Mouse (Mus musculus): Measurements from ENCODE around the gene Gramd1b. TPM values are rescaled to one million over a fixed set of nuclear protein-coding genes. Genes with fewer than 3 reads are reported as not detected.

Gene Gramd1b
- polyA plus RNA-seq, 1 experiment from 2014 or later, result 4.2 TPM

- Histone ChIP-seq H3K9ac (ENCODE audit: low read length) (peak overlapping the region; percentile 35), H3K4me1 (replicated peaks; ENCODE audit: control insufficient read depth, insufficient read depth, low read length) (peaks cover 3% of the 10 kb centered on the region; the same call in 1 of the 2 replicates), H3K4me2 (ENCODE audit: low read depth, low read length) (peak overlapping the region; percentile 62), H3K9me3 (ENCODE audit: control insufficient read depth, low read length) (no peaks in the 10 kb centered on the region), H3K4me3 (ENCODE audit: low read length) (peak overlapping the region; percentile 34), H3K27ac (ENCODE audit: low read length) (no peak overlapping the region), H3K27me3 (ENCODE audit: control insufficient read depth, insufficient read depth, low read depth, low read length) (no peaks in the 10 kb centered on the region), H3K36me3 (ENCODE audit: control insufficient read depth, insufficient read depth, low read length) (no peaks in the 10 kb centered on the region)
- WGBS, result 11% methylated on average over 16 of the region's 16 CpGs
- ATAC-seq (ENCODE audit: low read depth), result peak; percentile 76
These were observed 184.8 kb downstream of the Gramd1b start for GRCm38 (mm10) chr9:40346232-40346984.

GRCm38 (mm10) chr9:40345493-40346231 is 185.5 kb downstream of the Gramd1b start:
- H3K27me3 ChIP-seq (ENCODE audit: control insufficient read depth, insufficient read depth, low read depth, low read length), result no peaks in the 10 kb centered on the region
- ATAC-seq (ENCODE audit: low read depth), result peak; percentile 62
- H3K36me3 ChIP-seq (ENCODE audit: control insufficient read depth, insufficient read depth, low read length), result no peaks in the 10 kb centered on the region
- H3K4me1 ChIP-seq (replicated peaks; ENCODE audit: control insufficient read depth, insufficient read depth, low read length), result peaks cover 3% of the 10 kb centered on the region; the same call in 1 of the 2 replicates
- no peaks in the 10 kb centered on the region for H3K9me3 ChIP-seq (ENCODE audit: control insufficient read depth, low read length)
- no peak overlapping the region for H3K27ac ChIP-seq (ENCODE audit: low read length)
- H3K4me2 ChIP-seq (ENCODE audit: low read depth, low read length), result peak overlapping the region; percentile 62
- H3K9ac ChIP-seq (ENCODE audit: low read length), result peak overlapping the region; percentile 35
- WGBS, result 23% methylated on average over 11 of the region's 13 CpGs
- peak overlapping the region; percentile 34 for H3K4me3 ChIP-seq (ENCODE audit: low read length)

GRCm38 (mm10) chr9:40344801-40345492 is 186.2 kb downstream of the Gramd1b start:
- Histone ChIP-seq H3K9me3 (ENCODE audit: control insufficient read depth, low read length) (no peaks in the 10 kb centered on the region), H3K4me1 (replicated peaks; ENCODE audit: control insufficient read depth, insufficient read depth, low read length) (peaks cover 5% of the 10 kb centered on the region; the same call in 1 of the 2 replicates), H3K4me3 (ENCODE audit: low read length) (no peak overlapping the region), H3K36me3 (ENCODE audit: control insufficient read depth, insufficient read depth, low read length) (no peaks in the 10 kb centered on the region), H3K9ac (ENCODE audit: low read length) (no peak overlapping the region), H3K4me2 (ENCODE audit: low read depth, low read length) (no peak overlapping the region), H3K27me3 (ENCODE audit: control insufficient read depth, insufficient read depth, low read depth, low read length) (no peaks in the 10 kb centered on the region), H3K27ac (ENCODE audit: low read length) (no peak overlapping the region)
- WGBS, result 51% methylated on average over 10 of the region's 10 CpGs
- ATAC-seq (ENCODE audit: low read depth), result 0 out of 2 replicates have a peak, but pooled peaks have one; percentile 25

- Histone ChIP-seq H3K36me3 (ENCODE audit: control insufficient read depth, insufficient read depth, low read length) (no peaks in the 10 kb centered on the region), H3K27me3 (ENCODE audit: control insufficient read depth, insufficient read depth, low read depth, low read length) (no peaks in the 10 kb centered on the region), H3K27ac (ENCODE audit: low read length) (no peak overlapping the region), H3K4me1 (replicated peaks; ENCODE audit: control insufficient read depth, insufficient read depth, low read length) (peaks cover 5% of the 10 kb centered on the region; the same call in 1 of the 2 replicates), H3K9ac (ENCODE audit: low read length) (no peak overlapping the region), H3K4me2 (ENCODE audit: low read depth, low read length) (no peak overlapping the region), H3K4me3 (ENCODE audit: low read length) (no peak overlapping the region), H3K9me3 (ENCODE audit: control insufficient read depth, low read length) (no peaks in the 10 kb centered on the region)
- 91% methylated on average over 7 of the region's 7 CpGs for WGBS
- ATAC-seq (ENCODE audit: low read depth), result no peak
These were observed 187.4 kb downstream of the Gramd1b start for GRCm38 (mm10) chr9:40343828-40344227.

- H3K36me3 ChIP-seq (ENCODE audit: control insufficient read depth, insufficient read depth, low read length), result no peaks in the 10 kb centered on the region
- H3K27ac ChIP-seq (ENCODE audit: low read length), result no peak overlapping the region
- no peak for ATAC-seq (ENCODE audit: low read depth)
- no peaks in the 10 kb centered on the region for H3K9me3 ChIP-seq (ENCODE audit: control insufficient read depth, low read length)
- H3K4me1 ChIP-seq (replicated peaks; ENCODE audit: control insufficient read depth, insufficient read depth, low read length), result peaks cover 5% of the 10 kb centered on the region; the same call in 1 of the 2 replicates
- H3K27me3 ChIP-seq (ENCODE audit: control insufficient read depth, insufficient read depth, low read depth, low read length), result no peaks in the 10 kb centered on the region
- 90% methylated on average over 9 of the region's 9 CpGs for WGBS
- no peak overlapping the region for H3K4me3 ChIP-seq (ENCODE audit: low read length)
- H3K9ac ChIP-seq (ENCODE audit: low read length), result no peak overlapping the region
- H3K4me2 ChIP-seq (ENCODE audit: low read depth, low read length), result no peak overlapping the region
These were observed 188.0 kb downstream of the Gramd1b start for GRCm38 (mm10) chr9:40343053-40343652.

- 84% methylated on average over 7 of the region's 7 CpGs for WGBS
- no peak for ATAC-seq (ENCODE audit: low read depth)
- no peaks in the 10 kb centered on the region for H3K36me3 ChIP-seq (ENCODE audit: control insufficient read depth, insufficient read depth, low read length)
- no peaks in the 10 kb centered on the region for H3K27me3 ChIP-seq (ENCODE audit: control insufficient read depth, insufficient read depth, low read depth, low read length)
- H3K9me3 ChIP-seq (ENCODE audit: control insufficient read depth, low read length), result no peaks in the 10 kb centered on the region
- no peak overlapping the region for H3K4me3 ChIP-seq (ENCODE audit: low read length)
- no peak overlapping the region for H3K9ac ChIP-seq (ENCODE audit: low read length)
- H3K4me2 ChIP-seq (ENCODE audit: low read depth, low read length), result no peak overlapping the region
- no peak overlapping the region for H3K27ac ChIP-seq (ENCODE audit: low read length)
- H3K4me1 ChIP-seq (replicated peaks; ENCODE audit: control insufficient read depth, insufficient read depth, low read length), result peaks cover 5% of the 10 kb centered on the region; the same call in 1 of the 2 replicates
These were observed 189.1 kb downstream of the Gramd1b start for GRCm38 (mm10) chr9:40342101-40342500.

GRCm38 (mm10) chr9:40339578-40339977 is 191.6 kb downstream of the Gramd1b start:
- no peak overlapping the region for H3K27ac ChIP-seq (ENCODE audit: low read length)
- H3K4me2 ChIP-seq (ENCODE audit: low read depth, low read length), result no peak overlapping the region
- WGBS, result 34% methylated on average over 9 of the region's 9 CpGs

GRCm38 (mm10) chr9:40337131-40337820 is 193.9 kb downstream of the Gramd1b start:
- Histone ChIP-seq H3K27me3 (ENCODE audit: control insufficient read depth, insufficient read depth, low read depth, low read length) (no peaks in the 10 kb centered on the region), H3K9me3 (ENCODE audit: control insufficient read depth, low read length) (no peaks in the 10 kb centered on the region), H3K36me3 (ENCODE audit: control insufficient read depth, insufficient read depth, low read length) (no peaks in the 10 kb centered on the region), H3K4me2 (ENCODE audit: low read depth, low read length) (no peak overlapping the region), H3K9ac (ENCODE audit: low read length) (no peak overlapping the region), H3K27ac (ENCODE audit: low read length) (peak overlapping the region; percentile 55), H3K4me1 (replicated peaks; ENCODE audit: control insufficient read depth, insufficient read depth, low read length) (peaks cover 2% of the 10 kb centered on the region; the same call in 1 of the 2 replicates), H3K4me3 (ENCODE audit: low read length) (no peak overlapping the region)
- no peak; the same call in 1 of the 2 replicates for ATAC-seq (ENCODE audit: low read depth)
- WGBS, result 58% methylated on average over 4 of the region's 4 CpGs

More at GRCm38 (mm10) chr9:40339578-40339977, 191.6 kb downstream of the Gramd1b start:
- Histone ChIP-seq H3K4me3 (ENCODE audit: low read length) (no peak overlapping the region), H3K4me1 (replicated peaks; ENCODE audit: control insufficient read depth, insufficient read depth, low read length) (peaks cover 2% of the 10 kb centered on the region; the same call in 1 of the 2 replicates), H3K36me3 (ENCODE audit: control insufficient read depth, insufficient read depth, low read length) (no peaks in the 10 kb centered on the region), H3K9ac (ENCODE audit: low read length) (no peak overlapping the region), H3K9me3 (ENCODE audit: control insufficient read depth, low read length) (no peaks in the 10 kb centered on the region), H3K27me3 (ENCODE audit: control insufficient read depth, insufficient read depth, low read depth, low read length) (no peaks in the 10 kb centered on the region)
- ATAC-seq (ENCODE audit: low read depth), result no peak

Data from lung, embryonic 16.5 days (tissue).